Mouse (Mus musculus): Measurements from ENCODE around the gene Tomm34. TPM values are rescaled to one million over a fixed set of nuclear protein-coding genes. Genes with fewer than 3 reads are reported as not detected.

Gene Tomm34
- polyA plus RNA-seq, 1 experiment from 2014 or later, result 52.5 TPM

- peaks cover 11% of the 10 kb centered on the region for H3K36me3 ChIP-seq (ENCODE audit: control insufficient read depth, insufficient read depth, low read length)
- 66% methylated on average over 2 of the region's 2 CpGs for whole genome bisulfite sequencing
- no peak for ATAC-seq
- H3K9ac ChIP-seq (ENCODE audit: low read depth, low read length), result no peak overlapping the region
- H3K9me3 ChIP-seq (ENCODE audit: control insufficient read depth, low read length), result no peaks in the 10 kb centered on the region
- no peak overlapping the region for H3K27ac ChIP-seq (ENCODE audit: low read depth, low read length)
- H3K4me1 ChIP-seq (ENCODE audit: control insufficient read depth, insufficient read depth, low read depth, low read length), result peaks cover 4% of the 10 kb centered on the region; the same call in 1 of the 2 replicates
- H3K27me3 ChIP-seq (replicated peaks; ENCODE audit: control insufficient read depth, insufficient read depth, low read length), result no peaks in the 10 kb centered on the region
- no peak overlapping the region for H3K4me2 ChIP-seq (ENCODE audit: low read length)
- H3K4me3 ChIP-seq (ENCODE audit: low read length), result no peak overlapping the region
Observed at GRCm38 (mm10) chr2:164007987-164008545, 62.9 kb downstream of the Tomm34 start.

- no peak overlapping the region for H3K27ac ChIP-seq (ENCODE audit: low read depth, low read length)
- no peak for ATAC-seq
- no peaks in the 10 kb centered on the region for H3K27me3 ChIP-seq (replicated peaks; ENCODE audit: control insufficient read depth, insufficient read depth, low read length)
- WGBS, result 86% methylated on average over 8 of the region's 8 CpGs
- H3K9ac ChIP-seq (ENCODE audit: low read depth, low read length), result no peak overlapping the region
- no peak overlapping the region for H3K4me3 ChIP-seq (ENCODE audit: low read length)
- H3K36me3 ChIP-seq (ENCODE audit: control insufficient read depth, insufficient read depth, low read length), result peaks cover 7% of the 10 kb centered on the region
- H3K4me1 ChIP-seq (ENCODE audit: control insufficient read depth, insufficient read depth, low read depth, low read length), result peaks cover 4% of the 10 kb centered on the region; the same call in 1 of the 2 replicates
- no peaks in the 10 kb centered on the region for H3K9me3 ChIP-seq (ENCODE audit: control insufficient read depth, low read length)
- no peak overlapping the region for H3K4me2 ChIP-seq (ENCODE audit: low read length)
Observed at GRCm38 (mm10) chr2:164007547-164007946, 63.4 kb downstream of the Tomm34 start.

- Histone ChIP-seq H3K27ac (ENCODE audit: low read depth, low read length) (no peak overlapping the region), H3K4me3 (ENCODE audit: low read length) (no peak overlapping the region), H3K4me1 (ENCODE audit: control insufficient read depth, insufficient read depth, low read depth, low read length) (peaks cover 4% of the 10 kb centered on the region; the same call in 1 of the 2 replicates), H3K27me3 (replicated peaks; ENCODE audit: control insufficient read depth, insufficient read depth, low read length) (no peaks in the 10 kb centered on the region), H3K9ac (ENCODE audit: low read depth, low read length) (no peak overlapping the region), H3K9me3 (ENCODE audit: control insufficient read depth, low read length) (no peaks in the 10 kb centered on the region), H3K36me3 (ENCODE audit: control insufficient read depth, insufficient read depth, low read length) (peaks cover 5% of the 10 kb centered on the region; the same call in 1 of the 2 replicates), H3K4me2 (ENCODE audit: low read length) (no peak overlapping the region)
- ATAC-seq, result no peak
- 79% methylated on average over 10 of the region's 10 CpGs for WGBS
Observed at GRCm38 (mm10) chr2:164006932-164007331, 64.0 kb downstream of the Tomm34 start.

- Histone ChIP-seq H3K9me3 (ENCODE audit: control insufficient read depth, low read length) (no peaks in the 10 kb centered on the region), H3K4me2 (ENCODE audit: low read length) (no peak overlapping the region), H3K9ac (ENCODE audit: low read depth, low read length) (no peak overlapping the region), H3K27ac (ENCODE audit: low read depth, low read length) (no peak overlapping the region), H3K4me3 (ENCODE audit: low read length) (no peak overlapping the region), H3K4me1 (ENCODE audit: control insufficient read depth, insufficient read depth, low read depth, low read length) (peaks cover 4% of the 10 kb centered on the region; the same call in 1 of the 2 replicates), H3K27me3 (replicated peaks; ENCODE audit: control insufficient read depth, insufficient read depth, low read length) (no peaks in the 10 kb centered on the region), H3K36me3 (ENCODE audit: control insufficient read depth, insufficient read depth, low read length) (0 out of 2 replicates have a peak, but pooled peaks cover 2% of the 10 kb centered on the region)
- 82% methylated on average over 5 of the region's 5 CpGs for WGBS
- ATAC-seq, result no peak
Observed at GRCm38 (mm10) chr2:164004503-164004902, 66.5 kb downstream of the Tomm34 start.

Other genes with a start within 250 kb of the Tomm34 start
- gene Kcnk15, start 217.5 kb downstream of the Tomm34 start, polyA plus RNA-seq (2015; fragmentation: Nextera tagmentation; extraction: Ambion mirVana), result 0.24 and 0.30 TPM in 2 replicates
- 7.9 and 16.6 TPM in 2 replicates for gene Rims4, start 152.5 kb downstream of the Tomm34 start, polyA plus RNA-seq (2015; fragmentation: Nextera tagmentation; extraction: Ambion mirVana)
- gene Ywhab, start 76.2 kb downstream of the Tomm34 start, polyA plus RNA-seq (2015; fragmentation: Nextera tagmentation; extraction: Ambion mirVana), result 507 and 529 TPM in 2 replicates
- gene Pabpc1l, start 45.7 kb downstream of the Tomm34 start, polyA plus RNA-seq (2015; fragmentation: Nextera tagmentation; extraction: Ambion mirVana), result 0.90 and 2.1 TPM in 2 replicates
- gene Stk4, start 847 bp downstream of the Tomm34 start, polyA plus RNA-seq (2015; fragmentation: Nextera tagmentation; extraction: Ambion mirVana), result 16.3 and 17.4 TPM in 2 replicates
- gene Kcns1, start 99.9 kb upstream of the Tomm34 start, polyA plus RNA-seq (2015; fragmentation: Nextera tagmentation; extraction: Ambion mirVana), result 2.4 and 3.1 TPM in 2 replicates
- not detected in 2 replicates for gene Wfdc5, start 111.6 kb upstream of the Tomm34 start, polyA plus RNA-seq (2015; fragmentation: Nextera tagmentation; extraction: Ambion mirVana)
- not detected in 2 replicates for gene Wfdc12, start 119.4 kb upstream of the Tomm34 start, polyA plus RNA-seq (2015; fragmentation: Nextera tagmentation; extraction: Ambion mirVana)
- gene Wfdc15a, start 129.0 kb upstream of the Tomm34 start, polyA plus RNA-seq (2015; fragmentation: Nextera tagmentation; extraction: Ambion mirVana), result not detected in 2 replicates
- gene Wfdc15b, start 150.5 kb upstream of the Tomm34 start, polyA plus RNA-seq (2015; fragmentation: Nextera tagmentation; extraction: Ambion mirVana), result not detected in 2 replicates
- not detected in 2 replicates for gene Svs2, start 167.3 kb upstream of the Tomm34 start, polyA plus RNA-seq (2015; fragmentation: Nextera tagmentation; extraction: Ambion mirVana)
- not detected in 2 replicates for gene Svs3b, start 185.5 kb upstream of the Tomm34 start, polyA plus RNA-seq (2015; fragmentation: Nextera tagmentation; extraction: Ambion mirVana)
- gene Svs4, start 207.3 kb upstream of the Tomm34 start, polyA plus RNA-seq (2015; fragmentation: Nextera tagmentation; extraction: Ambion mirVana), result not detected in 2 replicates
- gene Svs3a, start 218.1 kb upstream of the Tomm34 start, polyA plus RNA-seq (2015; fragmentation: Nextera tagmentation; extraction: Ambion mirVana), result not detected in 2 replicates
- gene Svs6, start 245.6 kb upstream of the Tomm34 start, polyA plus RNA-seq (2015; fragmentation: Nextera tagmentation; extraction: Ambion mirVana), result not detected in 2 replicates

Measured in hindbrain, embryonic 16.5 days (tissue).